Mouse (Mus musculus) brain, embryonic 14.5 days (tissue): ENCODE measurements around the gene Rps5.

Source experiments
- CTCF ChIP-seq: fragments of 200-500 bp; IDR thresholded peaks from 2 replicates; pipeline ENCODE4 v1.5.1; 2012; ENCODE audit warnings: inconsistent platforms, mild to moderate bottlenecking, moderate library complexity, borderline replicate concordance; ENCODE audit not compliant: insufficient read depth, insufficient read length; ENCODE audit errors: extremely low read depth
- POLR2A ChIP-seq: fragments of 200-500 bp; IDR thresholded peaks from 2 replicates; pipeline ENCODE4 v1.6.1; 2012; ENCODE audit warnings: mild to moderate bottlenecking, inconsistent platforms, borderline replicate concordance; ENCODE audit not compliant: poor library complexity, insufficient read depth, insufficient read length, severe bottlenecking; ENCODE audit errors: extremely low read depth

DNA sequence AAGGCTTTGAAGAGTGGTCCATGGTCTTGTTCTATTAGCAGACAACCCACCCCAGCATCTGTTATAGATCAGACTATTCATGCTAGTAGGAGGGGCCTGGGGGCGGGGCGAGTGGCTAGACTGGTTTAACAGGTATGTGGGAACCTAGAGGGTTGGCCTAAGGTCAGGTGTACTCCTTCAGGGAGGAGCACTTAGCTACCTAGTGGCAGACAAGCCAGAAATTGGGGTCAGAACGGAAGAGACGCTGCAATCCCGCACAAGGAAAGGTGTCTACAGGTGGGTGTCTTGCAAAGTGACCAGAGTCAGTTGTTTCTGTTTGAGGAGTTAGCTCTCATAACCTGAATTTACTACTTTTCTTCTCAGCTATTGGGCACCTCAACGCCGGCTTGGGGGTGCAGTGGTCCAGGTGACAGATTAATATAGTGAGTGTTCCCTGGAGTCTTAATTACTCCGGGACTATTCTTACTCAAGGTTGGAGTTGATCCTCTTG is 5.1 kb downstream of the Rps5 start, which contains the start of gene Rnf225:
- TF ChIP-seq CTCF (no peak), POLR2A (no peak)
